Mouse (Mus musculus) lung, embryonic 16.5 days (tissue): Measurements from ENCODE around the gene Ccdc124. TPM values are rescaled to one million over a fixed set of nuclear protein-coding genes. Genes with fewer than 3 reads are reported as not detected.

ENCODE experiments used
- ATAC-seq: fragments of 200-750 bp; cut with Nextera tagmentation; 2 replicates; pipeline ENCODE4 v1.8.0; 2017; ENCODE audit warnings: low read depth, mild to moderate bottlenecking, moderate library complexity
- H3K27ac ChIP-seq: fragments of 300-500 bp; sonication (generic); 2 replicates; pipeline ENCODE4 v1.5.1; 2014; ENCODE audit warnings: mild to moderate bottlenecking, control low read depth, low read length
- H3K27me3 ChIP-seq: fragments of 300-500 bp; sonication (generic); 2 replicates; pipeline ENCODE4 v1.6.1; 2014; ENCODE audit warnings: low read depth, low read length, mixed read lengths; ENCODE audit not compliant: control insufficient read depth, insufficient read depth
- H3K36me3 ChIP-seq: fragments of 300-500 bp; sonication (generic); 2 replicates; pipeline ENCODE4 v1.6.1; 2014; ENCODE audit warnings: low read length; ENCODE audit not compliant: control insufficient read depth, insufficient read depth
- H3K4me1 ChIP-seq: fragments of 300-500 bp; sonication (generic); replicated peaks from 2 replicates; pipeline ENCODE4 v1.6.1; 2014; ENCODE audit warnings: low read length, mixed read lengths; ENCODE audit not compliant: control insufficient read depth, insufficient read depth
- H3K4me2 ChIP-seq: fragments of 300-500 bp; sonication (generic); 2 replicates; pipeline ENCODE4 v1.6.1; 2014; ENCODE audit warnings: low read depth, low read length, control low read depth
- H3K4me3 ChIP-seq: fragments of 300-500 bp; sonication (generic); 2 replicates; pipeline ENCODE4 v1.5.1; 2014; ENCODE audit warnings: mild to moderate bottlenecking, low read length, control low read depth
- H3K9ac ChIP-seq: fragments of 300-500 bp; sonication (generic); 2 replicates; pipeline ENCODE4 v1.6.1; 2014; ENCODE audit warnings: low read length, control low read depth
- H3K9me3 ChIP-seq: fragments of 300-500 bp; sonication (generic); 2 replicates; pipeline ENCODE4 v1.6.1; 2016; ENCODE audit warnings: low read length; ENCODE audit not compliant: control insufficient read depth
- WGBS: fragments of 180-500 bp; shearing (Covaris S2); extraction: QIAGEN DNeasy Blood & Tissue Kit; methylation state at CpG from one replicate; pipeline ENCODE4 v1.1.7; 2014; 5-methylcytosine and 5-hydroxymethylcytosine counted together
- polyA plus RNA-seq: library from polyadenylated mRNA; unstranded; fragments of >200 nt; fragmentation: Nextera tagmentation; extraction: Ambion mirVana; gene quantifications from 2 replicates; pipeline ENCODE4 v1.2.1, GENCODE M21; 2015

Gene Ccdc124
- polyA plus RNA-seq, 1 experiment from 2014 or later: 106 TPM

DNA sequence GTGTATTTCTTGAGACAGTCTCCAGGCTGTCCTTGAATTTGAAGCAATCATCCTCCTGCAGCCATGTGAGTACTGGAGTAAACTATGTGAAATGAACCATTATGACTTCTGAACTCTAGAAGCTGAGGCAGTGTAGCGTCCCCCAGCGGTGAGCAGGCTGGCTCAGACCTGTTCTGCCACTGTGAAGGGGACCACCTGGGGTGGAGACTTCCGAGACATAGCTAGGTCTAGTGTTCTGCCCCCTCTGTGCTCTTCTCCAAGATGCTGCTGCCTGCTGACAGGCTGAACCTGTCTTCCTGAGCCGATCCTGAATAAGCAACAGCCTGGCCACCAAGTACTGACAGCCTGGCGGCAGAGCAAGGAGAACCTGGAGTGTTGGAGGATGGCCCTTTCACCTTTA is 28.6 kb downstream of the Ccdc124 start:
- WGBS: 39% methylated on average over 5 of the region's 5 CpGs
- ATAC-seq: no peak
- no peaks in the 10 kb centered on the region for H3K9me3 ChIP-seq
- H3K27me3 ChIP-seq: no peaks in the 10 kb centered on the region
- peaks cover 3% of the 10 kb centered on the region for H3K4me1 ChIP-seq
- no peak overlapping the region for H3K9ac ChIP-seq
- H3K36me3 ChIP-seq: no peaks in the 10 kb centered on the region
- H3K4me2 ChIP-seq: no peak overlapping the region
- no peak overlapping the region for H3K4me3 ChIP-seq
- H3K27ac ChIP-seq: no peak overlapping the region

DNA sequence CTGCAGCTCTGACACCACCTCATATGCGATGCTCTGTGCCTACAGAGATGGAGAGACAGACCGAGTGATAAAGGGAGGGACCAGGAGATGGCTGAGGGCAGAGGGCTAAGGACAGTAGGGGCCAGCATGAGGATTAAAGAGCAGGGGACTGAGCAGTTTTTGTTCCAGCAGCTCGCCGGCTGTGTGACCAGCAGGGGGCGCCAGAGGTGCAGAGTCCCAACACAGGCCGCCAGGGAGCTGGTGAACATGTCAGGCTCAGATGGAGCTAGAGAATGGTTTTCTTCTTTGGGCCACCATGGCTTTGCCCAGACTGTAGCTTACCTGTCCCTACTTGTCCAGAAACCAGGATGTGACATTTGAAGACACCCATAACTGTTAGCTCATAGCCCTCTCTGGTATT is 29.2 kb downstream of the Ccdc124 start:
- 1% methylated on average over 6 of the region's 6 CpGs for WGBS
- Histone ChIP-seq H3K4me2 (no peak overlapping the region), H3K27me3 (no peaks in the 10 kb centered on the region), H3K9ac (no peak overlapping the region), H3K9me3 (no peaks in the 10 kb centered on the region), H3K4me1 (peaks cover 3% of the 10 kb centered on the region), H3K36me3 (no peaks in the 10 kb centered on the region), H3K4me3 (no peak overlapping the region), H3K27ac (no peak overlapping the region)
- ATAC-seq: no peak

DNA sequence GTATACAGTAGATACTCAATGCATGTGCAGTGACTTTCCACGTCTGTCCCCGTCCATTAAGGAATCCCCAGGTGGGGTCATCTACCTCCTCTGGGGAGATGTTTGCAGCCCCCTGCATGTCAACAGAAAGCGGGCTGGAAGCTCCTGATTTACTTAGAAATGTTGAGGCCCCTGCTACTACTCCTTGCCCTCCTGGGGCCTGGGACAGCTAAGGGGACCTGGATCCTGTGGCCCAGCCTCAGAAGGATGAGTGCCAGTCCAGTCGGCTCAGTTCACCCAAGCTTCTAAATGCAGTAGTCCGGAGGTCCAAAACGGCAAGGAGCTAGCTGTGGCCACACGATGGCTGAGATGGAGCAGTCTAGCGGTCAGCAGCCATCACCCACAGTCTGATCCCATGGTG is 29.8 kb downstream of the Ccdc124 start:
- Histone ChIP-seq H3K4me3 (no peak overlapping the region), H3K36me3 (no peaks in the 10 kb centered on the region), H3K4me2 (no peak overlapping the region), H3K9ac (no peak overlapping the region), H3K27me3 (no peaks in the 10 kb centered on the region), H3K4me1 (peaks cover 3% of the 10 kb centered on the region), H3K9me3 (no peaks in the 10 kb centered on the region), H3K27ac (no peak overlapping the region)
- no peak for ATAC-seq
- 87% methylated on average over 8 of the region's 8 CpGs for WGBS

DNA sequence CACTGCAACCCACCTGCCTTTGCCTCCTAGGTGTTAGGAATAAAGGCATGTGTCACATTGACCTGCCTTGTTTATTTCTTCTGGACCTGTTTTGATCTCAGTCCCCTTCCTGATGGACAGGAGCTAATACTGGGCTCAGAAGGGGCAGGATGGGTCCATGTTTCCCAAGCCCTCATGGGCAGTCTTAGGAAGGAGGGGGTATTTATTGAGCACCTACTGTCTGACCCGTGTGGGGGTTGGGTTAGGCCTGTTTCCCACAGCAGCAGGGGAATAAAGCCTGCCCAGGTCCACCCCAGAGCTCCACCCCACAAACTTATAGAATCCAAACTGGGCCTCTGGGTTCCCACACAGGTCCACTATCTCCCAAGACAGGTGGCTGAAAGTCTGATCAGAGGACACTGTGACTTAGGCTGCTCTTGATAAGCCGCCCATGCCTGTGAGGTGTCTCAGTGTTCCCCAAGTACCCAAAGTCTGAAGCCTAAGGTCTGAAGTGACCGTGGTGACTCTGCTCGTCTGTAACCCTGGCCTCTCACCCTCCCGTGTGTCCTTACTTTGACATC is 30.4 kb downstream of the Ccdc124 start:
- Histone ChIP-seq H3K4me3 (no peak overlapping the region), H3K27me3 (no peaks in the 10 kb centered on the region), H3K4me1 (peaks cover 7% of the 10 kb centered on the region), H3K4me2 (no peak overlapping the region), H3K9me3 (no peaks in the 10 kb centered on the region), H3K27ac (no peak overlapping the region), H3K9ac (no peak overlapping the region), H3K36me3 (no peaks in the 10 kb centered on the region)
- no peak for ATAC-seq
- 78% methylated on average over 5 of the region's 5 CpGs for whole genome bisulfite sequencing

DNA sequence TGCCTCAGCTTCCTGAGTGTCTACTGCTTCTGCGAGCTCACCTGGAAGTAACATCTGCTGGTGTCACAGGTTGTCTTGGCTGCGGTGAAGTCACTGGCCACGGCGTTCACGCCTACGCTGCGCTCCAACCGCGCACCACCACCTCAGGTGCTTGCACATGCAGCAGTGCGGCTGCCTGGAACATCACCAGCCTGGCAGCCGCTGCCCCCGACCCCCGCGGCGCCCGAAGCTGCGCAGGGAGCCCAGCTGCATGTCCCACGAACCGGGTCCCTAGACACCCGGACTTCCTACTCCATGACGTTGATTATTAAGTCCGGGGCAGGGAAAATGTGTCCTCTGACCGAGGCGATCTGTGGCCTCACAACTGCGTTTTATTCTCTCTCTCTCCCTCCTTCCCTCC is 31.3 kb downstream of the Ccdc124 start:
- H3K4me3 ChIP-seq: no peak overlapping the region
- 71% methylated on average over 25 of the region's 25 CpGs for WGBS
- no peaks in the 10 kb centered on the region for H3K27me3 ChIP-seq
- ATAC-seq: no peak
- no peaks in the 10 kb centered on the region for H3K36me3 ChIP-seq
- H3K27ac ChIP-seq: no peak overlapping the region
- no peak overlapping the region for H3K9ac ChIP-seq
- no peak overlapping the region for H3K4me2 ChIP-seq
- no peaks in the 10 kb centered on the region for H3K9me3 ChIP-seq
- peaks cover 7% of the 10 kb centered on the region for H3K4me1 ChIP-seq

DNA sequence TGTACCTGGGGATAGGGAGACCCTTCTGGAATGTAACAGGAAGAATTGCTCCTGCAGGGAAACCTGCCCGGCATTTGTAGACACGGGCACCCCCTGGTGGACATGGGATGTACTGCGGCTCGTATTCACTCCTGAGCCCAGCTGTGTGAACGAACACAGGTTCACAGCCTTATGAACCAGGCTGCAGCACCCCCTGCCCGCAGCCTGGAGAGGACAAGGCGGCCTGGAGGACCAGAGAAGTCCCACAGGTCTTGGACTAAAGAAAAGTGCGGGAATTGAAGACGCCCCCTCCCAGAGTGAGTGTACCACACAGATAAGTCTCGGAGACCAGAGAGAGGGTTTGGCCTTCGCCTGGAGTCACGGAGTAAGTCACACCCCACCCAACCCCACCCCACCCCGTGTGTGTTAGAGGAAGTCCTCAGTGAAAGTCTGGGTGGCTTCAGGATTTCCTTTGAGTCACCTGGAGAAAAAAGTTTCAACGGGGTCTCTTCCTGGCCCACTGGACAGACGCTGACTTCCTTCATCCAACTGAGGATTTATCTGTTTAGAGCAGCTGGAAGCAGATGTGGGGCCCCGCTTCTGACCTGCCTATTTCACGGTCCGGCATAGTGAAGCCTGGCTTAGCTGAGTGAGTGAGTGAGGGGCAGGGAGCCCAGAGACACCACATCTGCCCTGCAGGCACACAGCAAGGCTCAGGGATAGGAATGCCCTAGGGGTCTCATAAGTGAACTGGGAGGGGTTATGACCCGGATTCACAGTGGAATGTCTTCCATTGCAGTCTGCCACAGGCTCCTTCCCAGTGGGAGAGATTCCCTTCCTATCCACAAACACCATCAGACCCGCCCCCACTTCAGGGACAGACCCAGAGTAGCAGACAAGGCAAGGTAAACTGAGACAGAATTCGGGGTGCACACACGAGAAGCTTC is 32.3 kb downstream of the Ccdc124 start:
- Histone ChIP-seq H3K4me2 (no peak overlapping the region), H3K4me1 (peaks cover 7% of the 10 kb centered on the region), H3K9ac (no peak overlapping the region), H3K4me3 (no peak overlapping the region), H3K27ac (no peak overlapping the region), H3K27me3 (no peaks in the 10 kb centered on the region), H3K36me3 (no peaks in the 10 kb centered on the region), H3K9me3 (no peaks in the 10 kb centered on the region)
- ATAC-seq: no peak
- WGBS: 25% methylated on average over 22 of the region's 22 CpGs

DNA sequence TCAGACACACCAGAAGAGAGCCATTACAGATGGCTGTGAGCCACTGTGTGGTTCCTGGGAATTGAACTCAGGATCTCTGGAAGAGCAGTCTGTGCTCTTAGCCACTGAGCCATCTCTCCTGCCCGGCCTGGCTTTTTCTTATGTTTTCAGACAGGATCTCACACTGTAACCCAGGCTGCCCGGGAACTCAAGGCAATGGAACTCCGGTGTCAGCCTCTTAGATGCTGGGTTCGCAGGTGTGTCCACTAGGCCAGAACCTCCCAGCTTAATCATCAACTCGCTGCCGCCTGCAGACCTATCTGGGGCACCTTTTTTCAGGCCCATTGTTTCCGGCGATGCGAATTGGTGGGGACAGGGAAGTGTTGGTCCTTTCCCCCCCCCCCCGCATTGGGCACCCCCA is 33.1 kb downstream of the Ccdc124 start:
- Histone ChIP-seq H3K4me3 (no peak overlapping the region), H3K9me3 (no peaks in the 10 kb centered on the region), H3K4me2 (no peak overlapping the region), H3K27ac (0 out of 2 replicates have a peak overlapping the region, but pooled peaks have one; percentile 64), H3K27me3 (no peaks in the 10 kb centered on the region), H3K36me3 (peaks cover 4% of the 10 kb centered on the region; the same call in 1 of the 2 replicates), H3K4me1 (peaks cover 7% of the 10 kb centered on the region), H3K9ac (no peak overlapping the region)
- ATAC-seq: no peak
- WGBS: 41% methylated on average over 10 of the region's 10 CpGs

DNA sequence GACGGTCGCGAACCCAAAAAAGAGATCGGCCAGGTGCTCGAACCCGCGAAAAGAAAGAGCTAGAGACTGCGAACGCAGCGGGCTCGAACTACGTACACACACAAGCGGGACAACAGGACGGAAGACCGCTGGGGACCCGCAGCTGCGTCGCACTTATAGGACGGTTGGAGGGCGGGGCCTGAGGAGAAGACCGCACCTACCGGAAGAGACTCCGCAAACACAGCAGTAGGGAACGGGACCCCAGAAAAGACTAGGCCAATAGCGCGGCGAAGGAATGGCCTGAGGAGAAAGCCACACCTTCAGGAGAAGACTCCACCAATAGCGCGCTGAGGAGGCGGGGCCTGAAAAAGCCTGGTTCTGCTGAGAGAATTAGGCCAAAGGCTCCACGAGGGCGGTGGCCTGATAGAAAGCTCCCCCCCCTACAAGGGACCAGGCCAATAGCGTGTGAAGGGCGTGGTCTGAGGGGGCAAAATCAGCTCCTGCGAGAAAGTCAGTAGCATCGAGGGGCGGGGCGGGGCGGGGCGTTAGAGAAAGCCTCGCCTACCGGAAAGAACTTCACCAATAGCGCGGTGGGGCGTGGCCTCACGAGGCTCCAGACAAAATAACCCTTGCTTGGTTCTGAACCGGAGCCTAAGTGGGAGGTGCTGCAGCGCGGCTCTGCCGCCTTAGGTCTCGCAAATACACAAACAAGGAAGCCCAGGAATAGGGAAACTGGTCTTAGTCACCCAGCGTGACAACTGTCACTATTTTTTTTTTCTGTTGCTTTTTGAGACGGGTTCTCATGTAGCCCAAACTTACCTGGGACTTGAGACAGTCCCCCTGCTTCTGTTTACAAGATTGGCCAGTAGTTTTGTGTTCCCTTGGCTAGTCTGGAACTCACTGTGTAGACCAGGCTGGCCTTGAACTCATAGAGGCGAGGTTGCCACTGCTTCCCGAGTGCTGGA is 34.1 kb downstream of the Ccdc124 start, which contains the start of gene Arrdc2:
Gene Arrdc2 (minus strand): TSS at position 313 of the 944 bp plus-strand sequence.
- Histone ChIP-seq H3K9me3 (no peaks in the 10 kb centered on the region), H3K27me3 (no peaks in the 10 kb centered on the region), H3K4me3 (peak within 1 kb of the TSS; percentile 75), H3K27ac (peak within 1 kb of the TSS; percentile 92), H3K4me1 (peaks cover 7% of the 10 kb centered on the region), H3K9ac (peak within 1 kb of the TSS; percentile 87), H3K36me3 (peaks cover 4% of the 10 kb centered on the region; the same call in 1 of the 2 replicates), H3K4me2 (peak within 1 kb of the TSS; percentile 90)
- peak; percentile 98 for ATAC-seq
- WGBS: 2% methylated on average over 55 of the region's 55 CpGs
